Mouse (Mus musculus): Measurements from ENCODE around the gene Sorl1. TPM values are rescaled to one million over a fixed set of nuclear protein-coding genes. Genes with fewer than 3 reads are reported as not detected.

The Sorl1 gene
- polyA plus RNA-seq, 1 experiment from 2014 or later: 7.6 TPM

DNA sequence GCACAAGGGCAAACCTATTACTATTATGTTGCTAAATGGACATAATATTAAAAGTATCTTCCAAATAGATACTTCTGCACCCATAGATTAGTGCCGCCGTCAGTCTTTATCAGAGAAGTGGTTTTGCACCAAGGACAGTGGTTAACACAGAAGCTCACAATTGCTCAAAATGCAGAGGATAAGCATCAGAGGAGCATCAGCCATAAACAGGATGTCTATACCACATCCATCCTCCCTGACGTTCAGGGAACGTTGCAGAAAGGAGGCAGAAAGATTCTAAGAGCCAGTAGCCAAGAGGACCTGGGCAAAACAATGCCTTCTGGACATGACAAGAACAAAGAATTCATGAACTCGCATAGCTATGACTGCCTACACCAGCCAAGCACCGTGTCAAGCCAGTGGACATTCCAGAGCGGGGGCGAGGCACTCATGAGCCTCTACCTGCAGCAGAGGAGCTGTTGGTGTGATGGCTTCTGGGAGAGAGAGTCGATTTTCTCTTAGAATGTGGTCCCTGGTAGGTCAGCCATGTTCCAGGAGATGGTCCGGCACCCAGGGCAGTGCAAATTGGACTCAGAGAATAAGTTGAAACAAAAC lies 47.7 kb downstream of the Sorl1 start:
- Histone ChIP-seq H3K27me3 (ENCODE audit: control insufficient read depth, insufficient read depth, low read length) (no peaks in the 10 kb centered on the region), H3K9ac (ENCODE audit: low read depth, low read length) (no peak overlapping the region), H3K27ac (ENCODE audit: low read depth, low read length) (no peak overlapping the region), H3K4me3 (ENCODE audit: low read depth, low read length) (no peak overlapping the region), H3K4me2 (replicated peaks; ENCODE audit: low read depth, low read length) (no peak overlapping the region), H3K36me3 (ENCODE audit: control insufficient read depth, insufficient read depth, low read length) (no peaks in the 10 kb centered on the region), H3K4me1 (replicated peaks; ENCODE audit: control insufficient read depth, insufficient read depth, low read length) (no peaks in the 10 kb centered on the region), H3K9me3 (ENCODE audit: control insufficient read depth, low read length) (no peaks in the 10 kb centered on the region)
- WGBS: 88% methylated on average over 10 of the region's 10 CpGs
- ATAC-seq (ENCODE audit: low FRiP score) (no peak), DNase-seq (ENCODE audit: low spot score) (no peak)

DNA sequence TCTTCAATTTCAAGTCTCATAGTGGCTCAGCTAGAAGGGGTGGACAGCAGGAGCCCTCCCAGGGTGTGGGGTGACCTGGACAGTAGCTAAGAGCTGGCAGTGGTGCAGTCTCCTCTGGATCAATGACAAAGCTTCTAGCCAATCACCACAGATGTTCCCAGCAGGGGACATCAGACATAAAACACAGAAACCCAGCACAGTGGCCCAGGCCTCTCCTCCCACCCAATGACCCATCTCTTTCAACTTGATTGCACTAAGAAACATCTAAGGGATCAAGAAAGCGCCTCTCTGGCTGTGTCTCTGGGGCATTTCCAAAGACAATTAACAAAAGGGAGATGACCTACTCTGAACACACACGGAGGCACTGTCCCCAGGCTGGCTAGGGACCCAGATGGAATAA lies 48.9 kb downstream of the Sorl1 start:
- no peak overlapping the region for H3K4me2 ChIP-seq (replicated peaks; ENCODE audit: low read depth, low read length)
- WGBS: 39% methylated on average over 2 of the region's 2 CpGs
- no peak overlapping the region for H3K9ac ChIP-seq (ENCODE audit: low read depth, low read length)
- DNase-seq (ENCODE audit: low spot score) (no peak), ATAC-seq (ENCODE audit: low FRiP score) (no peak)
- no peak overlapping the region for H3K27ac ChIP-seq (ENCODE audit: low read depth, low read length)
- no peaks in the 10 kb centered on the region for H3K36me3 ChIP-seq (ENCODE audit: control insufficient read depth, insufficient read depth, low read length)
- no peaks in the 10 kb centered on the region for H3K9me3 ChIP-seq (ENCODE audit: control insufficient read depth, low read length)
- H3K27me3 ChIP-seq (ENCODE audit: control insufficient read depth, insufficient read depth, low read length): no peaks in the 10 kb centered on the region
- H3K4me3 ChIP-seq (ENCODE audit: low read depth, low read length): no peak overlapping the region
- no peaks in the 10 kb centered on the region for H3K4me1 ChIP-seq (replicated peaks; ENCODE audit: control insufficient read depth, insufficient read depth, low read length)

DNA sequence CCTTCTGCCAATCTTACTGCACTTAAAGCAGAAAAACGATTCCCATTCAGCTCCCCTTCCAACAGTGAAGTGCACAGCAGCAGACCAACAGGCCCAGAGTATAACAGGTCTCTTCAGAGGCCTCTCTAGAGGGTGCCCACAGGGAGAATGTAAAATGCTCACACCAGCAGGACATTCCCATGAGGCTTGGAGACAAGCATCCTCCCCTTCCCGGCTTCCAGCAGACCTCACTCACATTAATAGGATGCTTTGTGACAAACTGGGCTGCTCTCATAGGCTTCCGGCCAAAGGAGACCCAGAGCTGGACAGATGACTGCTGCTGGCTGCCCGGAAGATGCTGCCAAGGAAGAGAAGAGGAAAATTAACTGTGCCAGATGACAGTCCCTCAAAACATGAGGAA lies 52.1 kb downstream of the Sorl1 start:
- H3K27ac ChIP-seq (ENCODE audit: low read depth, low read length): no peak overlapping the region
- ATAC-seq (ENCODE audit: low FRiP score) (no peak), DNase-seq (ENCODE audit: low spot score) (no peak)
- no peak overlapping the region for H3K4me3 ChIP-seq (ENCODE audit: low read depth, low read length)
- H3K9ac ChIP-seq (ENCODE audit: low read depth, low read length): no peak overlapping the region
- H3K4me1 ChIP-seq (replicated peaks; ENCODE audit: control insufficient read depth, insufficient read depth, low read length): no peaks in the 10 kb centered on the region
- no peaks in the 10 kb centered on the region for H3K36me3 ChIP-seq (ENCODE audit: control insufficient read depth, insufficient read depth, low read length)
- H3K4me2 ChIP-seq (replicated peaks; ENCODE audit: low read depth, low read length): no peak overlapping the region
- no peaks in the 10 kb centered on the region for H3K9me3 ChIP-seq (ENCODE audit: control insufficient read depth, low read length)
- 73% methylated on average over 4 of the region's 4 CpGs for WGBS
- no peaks in the 10 kb centered on the region for H3K27me3 ChIP-seq (ENCODE audit: control insufficient read depth, insufficient read depth, low read length)

DNA sequence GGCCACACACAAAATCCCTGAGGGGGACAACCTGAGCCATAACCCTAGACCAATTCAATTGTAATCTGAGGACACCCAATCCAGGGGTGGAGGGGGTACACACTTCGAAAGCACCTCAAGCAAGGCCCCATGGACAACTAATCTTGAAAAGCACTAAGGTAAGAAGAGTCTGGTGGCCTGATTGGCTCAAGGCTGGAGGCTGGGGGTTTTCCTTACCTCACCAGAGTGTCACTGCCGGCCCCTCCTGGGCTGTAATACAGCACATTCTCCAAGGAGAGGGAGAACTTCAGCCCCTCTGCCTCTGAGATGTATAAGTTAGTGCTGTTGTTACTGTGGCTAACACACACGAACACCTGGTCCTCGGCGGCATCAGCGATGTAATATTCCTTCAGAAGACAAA lies 53.2 kb downstream of the Sorl1 start:
- Histone ChIP-seq H3K9ac (ENCODE audit: low read depth, low read length) (no peak overlapping the region), H3K9me3 (ENCODE audit: control insufficient read depth, low read length) (no peaks in the 10 kb centered on the region), H3K36me3 (ENCODE audit: control insufficient read depth, insufficient read depth, low read length) (no peaks in the 10 kb centered on the region), H3K27me3 (ENCODE audit: control insufficient read depth, insufficient read depth, low read length) (no peaks in the 10 kb centered on the region), H3K4me3 (ENCODE audit: low read depth, low read length) (no peak overlapping the region), H3K4me1 (replicated peaks; ENCODE audit: control insufficient read depth, insufficient read depth, low read length) (no peaks in the 10 kb centered on the region), H3K27ac (ENCODE audit: low read depth, low read length) (no peak overlapping the region), H3K4me2 (replicated peaks; ENCODE audit: low read depth, low read length) (no peak overlapping the region)
- ATAC-seq (ENCODE audit: low FRiP score) (no peak), DNase-seq (ENCODE audit: low spot score) (no peak)
- WGBS: 95% methylated on average over 6 of the region's 6 CpGs

DNA sequence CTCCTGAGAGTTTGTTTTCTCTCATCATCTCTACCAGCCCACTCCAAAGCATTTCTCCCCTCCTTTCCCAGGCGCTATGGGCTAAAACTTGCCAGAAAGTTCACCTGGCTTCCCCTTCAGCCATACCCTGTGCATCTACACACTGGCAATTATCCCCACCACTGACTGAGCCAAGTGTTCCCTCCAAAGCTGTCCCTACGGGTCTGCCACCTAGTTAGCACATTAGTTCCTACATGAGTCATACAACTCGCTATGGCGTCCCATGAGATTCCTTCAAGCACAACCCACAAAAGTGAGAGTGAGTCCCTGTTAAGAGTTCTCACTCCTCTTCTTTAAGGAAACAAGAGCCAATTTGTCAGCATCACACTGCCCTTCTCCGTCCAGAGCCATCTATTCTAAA lies 54.6 kb downstream of the Sorl1 start:
- 93% methylated on average over 5 of the region's 5 CpGs for WGBS

DNA sequence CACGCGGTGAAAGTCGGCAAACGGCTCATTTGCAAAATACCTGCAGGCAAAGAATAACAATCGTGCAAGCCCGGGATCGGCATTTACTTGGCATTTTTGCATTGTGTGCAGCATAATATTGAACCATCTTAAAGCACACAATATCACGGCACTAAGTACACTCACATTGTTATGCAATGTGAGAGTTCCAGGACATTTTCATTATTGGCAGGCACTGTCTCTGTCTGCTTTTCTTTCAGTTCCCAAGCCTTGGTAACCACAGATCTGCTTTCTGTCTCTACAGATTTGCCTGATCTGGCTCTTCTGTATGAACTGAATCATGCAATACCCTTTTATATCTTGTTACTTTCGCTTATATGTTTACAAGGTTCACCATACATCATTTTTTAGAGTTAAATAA lies 56.1 kb downstream of the Sorl1 start:
- WGBS: 68% methylated on average over 9 of the region's 9 CpGs
- no peak for DNase-seq (ENCODE audit: low spot score)
- no peaks in the 10 kb centered on the region for H3K27me3 ChIP-seq (ENCODE audit: control insufficient read depth, insufficient read depth, low read length)

More for the DNA sequence above, 54.6 kb downstream of the Sorl1 start:
- no peaks in the 10 kb centered on the region for H3K4me1 ChIP-seq (replicated peaks; ENCODE audit: control insufficient read depth, insufficient read depth, low read length)
- H3K4me2 ChIP-seq (replicated peaks; ENCODE audit: low read depth, low read length): no peak overlapping the region
- ATAC-seq (ENCODE audit: low FRiP score) (no peak), DNase-seq (ENCODE audit: low spot score) (no peak)
- H3K9me3 ChIP-seq (ENCODE audit: control insufficient read depth, low read length): no peaks in the 10 kb centered on the region
- no peak overlapping the region for H3K9ac ChIP-seq (ENCODE audit: low read depth, low read length)
- H3K36me3 ChIP-seq (ENCODE audit: control insufficient read depth, insufficient read depth, low read length): no peaks in the 10 kb centered on the region
- no peak overlapping the region for H3K4me3 ChIP-seq (ENCODE audit: low read depth, low read length)
- no peaks in the 10 kb centered on the region for H3K27me3 ChIP-seq (ENCODE audit: control insufficient read depth, insufficient read depth, low read length)
- H3K27ac ChIP-seq (ENCODE audit: low read depth, low read length): no peak overlapping the region

DNA sequence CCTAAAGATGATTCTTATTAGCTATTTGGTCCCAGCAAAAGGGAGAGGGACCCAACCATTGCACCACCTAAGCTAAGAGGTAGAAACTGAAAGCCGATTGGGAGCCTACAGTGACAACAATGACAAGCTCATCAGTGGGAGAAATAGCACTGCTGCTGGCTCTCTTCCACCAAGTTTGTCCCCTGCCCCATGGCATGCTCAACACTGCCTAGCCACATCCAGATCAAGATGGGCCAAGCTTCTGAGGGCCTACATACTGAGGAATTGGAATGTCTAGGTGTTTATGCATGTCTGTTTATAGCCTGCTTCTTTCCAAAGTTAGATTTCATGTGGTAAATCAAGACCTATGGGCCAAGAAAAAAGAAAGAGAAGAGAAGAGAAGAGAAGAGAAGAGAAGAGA lies 58.3 kb downstream of the Sorl1 start:
- Histone ChIP-seq H3K27me3 (ENCODE audit: control insufficient read depth, insufficient read depth, low read length) (no peaks in the 10 kb centered on the region), H3K27ac (ENCODE audit: low read depth, low read length) (no peak overlapping the region), H3K4me2 (replicated peaks; ENCODE audit: low read depth, low read length) (no peak overlapping the region), H3K4me1 (replicated peaks; ENCODE audit: control insufficient read depth, insufficient read depth, low read length) (no peaks in the 10 kb centered on the region), H3K9me3 (ENCODE audit: control insufficient read depth, low read length) (no peaks in the 10 kb centered on the region), H3K9ac (ENCODE audit: low read depth, low read length) (no peak overlapping the region), H3K36me3 (ENCODE audit: control insufficient read depth, insufficient read depth, low read length) (no peaks in the 10 kb centered on the region), H3K4me3 (ENCODE audit: low read depth, low read length) (no peak overlapping the region)
- WGBS: 92% methylated on average over 1 of the region's 1 CpGs
- no peak for DNase-seq (ENCODE audit: low spot score)
- ATAC-seq (ENCODE audit: low FRiP score): no peak

More for the DNA sequence above, 56.1 kb downstream of the Sorl1 start:
- no peak overlapping the region for H3K4me2 ChIP-seq (replicated peaks; ENCODE audit: low read depth, low read length)
- no peaks in the 10 kb centered on the region for H3K9me3 ChIP-seq (ENCODE audit: control insufficient read depth, low read length)
- no peak overlapping the region for H3K4me3 ChIP-seq (ENCODE audit: low read depth, low read length)
- H3K4me1 ChIP-seq (replicated peaks; ENCODE audit: control insufficient read depth, insufficient read depth, low read length): no peaks in the 10 kb centered on the region
- no peak overlapping the region for H3K27ac ChIP-seq (ENCODE audit: low read depth, low read length)
- no peak for ATAC-seq (ENCODE audit: low FRiP score)
- H3K36me3 ChIP-seq (ENCODE audit: control insufficient read depth, insufficient read depth, low read length): no peaks in the 10 kb centered on the region
- no peak overlapping the region for H3K9ac ChIP-seq (ENCODE audit: low read depth, low read length)

DNA sequence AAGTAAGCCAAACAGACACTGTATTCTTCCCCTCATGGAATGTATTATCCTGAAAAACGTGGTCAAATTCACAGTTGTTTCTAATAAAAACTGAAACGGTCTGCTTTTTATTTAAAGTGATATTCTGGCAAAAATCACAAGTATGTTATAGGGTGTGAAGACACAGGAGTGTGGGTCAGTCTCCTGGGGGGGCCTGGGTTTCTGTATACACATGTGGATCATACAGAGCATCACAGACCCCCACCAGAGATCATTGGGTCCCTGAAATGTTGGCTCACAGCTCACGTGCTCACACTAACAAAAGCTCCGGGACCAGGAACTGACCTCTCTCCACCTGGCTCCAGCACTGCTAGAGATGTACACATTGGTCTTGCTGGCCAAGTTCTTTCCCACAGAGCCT lies 60.7 kb downstream of the Sorl1 start:
- no peaks in the 10 kb centered on the region for H3K4me1 ChIP-seq (replicated peaks; ENCODE audit: control insufficient read depth, insufficient read depth, low read length)
- H3K27ac ChIP-seq (ENCODE audit: low read depth, low read length): no peak overlapping the region
- 74% methylated on average over 4 of the region's 4 CpGs for WGBS
- H3K4me2 ChIP-seq (replicated peaks; ENCODE audit: low read depth, low read length): no peak overlapping the region
- no peak for DNase-seq (ENCODE audit: low spot score)
- no peak overlapping the region for H3K9ac ChIP-seq (ENCODE audit: low read depth, low read length)
- H3K27me3 ChIP-seq (ENCODE audit: control insufficient read depth, insufficient read depth, low read length): no peaks in the 10 kb centered on the region
- ATAC-seq (ENCODE audit: low FRiP score): no peak
- no peaks in the 10 kb centered on the region for H3K9me3 ChIP-seq (ENCODE audit: control insufficient read depth, low read length)
- H3K4me3 ChIP-seq (ENCODE audit: low read depth, low read length): no peak overlapping the region
- no peaks in the 10 kb centered on the region for H3K36me3 ChIP-seq (ENCODE audit: control insufficient read depth, insufficient read depth, low read length)

DNA sequence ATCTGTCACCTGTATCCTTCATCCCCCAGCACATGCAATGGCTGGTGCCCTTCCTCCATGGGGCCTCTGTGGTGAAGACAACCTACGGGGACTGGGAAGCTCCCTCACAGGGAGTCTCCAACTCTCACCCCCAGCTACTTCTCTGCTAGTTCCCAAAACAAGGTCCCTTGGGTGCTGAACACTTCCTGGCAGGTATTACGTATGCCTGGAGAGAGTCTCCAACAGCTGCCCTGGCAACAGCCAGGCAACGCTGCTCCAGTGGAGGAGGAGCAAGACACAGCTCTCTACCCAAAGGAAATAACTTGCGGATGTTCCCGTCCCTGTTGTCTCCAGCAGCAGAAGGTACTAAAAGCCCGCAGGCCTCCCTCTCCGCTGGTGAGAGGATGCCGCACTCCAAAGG lies 61.8 kb downstream of the Sorl1 start:
- Histone ChIP-seq H3K9me3 (ENCODE audit: control insufficient read depth, low read length) (no peaks in the 10 kb centered on the region), H3K4me2 (replicated peaks; ENCODE audit: low read depth, low read length) (no peak overlapping the region), H3K4me3 (ENCODE audit: low read depth, low read length) (no peak overlapping the region), H3K4me1 (replicated peaks; ENCODE audit: control insufficient read depth, insufficient read depth, low read length) (no peaks in the 10 kb centered on the region), H3K36me3 (ENCODE audit: control insufficient read depth, insufficient read depth, low read length) (no peaks in the 10 kb centered on the region), H3K9ac (ENCODE audit: low read depth, low read length) (no peak overlapping the region), H3K27me3 (ENCODE audit: control insufficient read depth, insufficient read depth, low read length) (no peaks in the 10 kb centered on the region), H3K27ac (ENCODE audit: low read depth, low read length) (no peak overlapping the region)
- 83% methylated on average over 8 of the region's 8 CpGs for WGBS
- DNase-seq (ENCODE audit: low spot score): no peak
- no peak for ATAC-seq (ENCODE audit: low FRiP score)
